Mouse (Mus musculus) forebrain, embryonic 12.5 days (tissue): ENCODE results near the gene Osbpl8. TPM values are rescaled to one million over a fixed set of nuclear protein-coding genes. Genes with fewer than 3 reads are reported as not detected.
"Not testable (repeated sequence)": the region's sequence is repeated elsewhere in the genome, so short reads cannot be mapped to it uniquely, and the experiment has no call there.

ENCODE experiments used
- ATAC-seq: fragments of 200-750 bp; cut with Nextera tagmentation; 2 replicates; pipeline ENCODE4 v1.8.0; 2017; ENCODE audit warnings: moderate TSS enrichment; ENCODE audit not compliant: low FRiP score
- H3K27ac ChIP-seq: fragments of 300-500 bp; sonication (generic); 2 replicates; pipeline ENCODE4 v1.5.1; 2016; ENCODE audit warnings: mild to moderate bottlenecking
- H3K27me3 ChIP-seq: fragments of 300-500 bp; sonication (generic); 2 replicates; pipeline ENCODE4 v1.6.1; 2016; ENCODE audit warnings: mild to moderate bottlenecking
- H3K36me3 ChIP-seq: fragments of 300-500 bp; sonication (generic); replicated peaks from 2 replicates; pipeline ENCODE4 v1.6.1; 2016; ENCODE audit warnings: mild to moderate bottlenecking
- H3K4me1 ChIP-seq: fragments of 300-500 bp; sonication (generic); 2 replicates; pipeline ENCODE4 v1.6.1; 2016
- H3K4me2 ChIP-seq: fragments of 300-500 bp; sonication (generic); 2 replicates; pipeline ENCODE4 v1.6.1; 2016; ENCODE audit warnings: mild to moderate bottlenecking, moderate library complexity
- H3K4me3 ChIP-seq: fragments of 300-500 bp; sonication (generic); replicated peaks from 2 replicates; pipeline ENCODE4 v1.5.1; 2016; ENCODE audit warnings: mild to moderate bottlenecking
- H3K9ac ChIP-seq: fragments of 300-500 bp; sonication (generic); 2 replicates; pipeline ENCODE4 v1.6.1; 2016; ENCODE audit warnings: mild to moderate bottlenecking
- H3K9me3 ChIP-seq: fragments of 300-500 bp; sonication (generic); 2 replicates; pipeline ENCODE4 v1.6.1; 2016
- WGBS: fragments of 180-500 bp; shearing (Covaris S2); methylation state at CpG from one replicate; pipeline ENCODE4 v1.1.7; 2016; 5-methylcytosine and 5-hydroxymethylcytosine counted together
- polyA plus RNA-seq: library from polyadenylated mRNA; unstranded; fragments of >200 nt; fragmentation: Nextera tagmentation; extraction: Ambion mirVana; gene quantifications from 2 replicates; pipeline ENCODE4 v1.2.1, GENCODE M21; 2016

The Osbpl8 gene
- polyA plus RNA-seq, 1 experiment from 2014 or later = 20.6 TPM

DNA sequence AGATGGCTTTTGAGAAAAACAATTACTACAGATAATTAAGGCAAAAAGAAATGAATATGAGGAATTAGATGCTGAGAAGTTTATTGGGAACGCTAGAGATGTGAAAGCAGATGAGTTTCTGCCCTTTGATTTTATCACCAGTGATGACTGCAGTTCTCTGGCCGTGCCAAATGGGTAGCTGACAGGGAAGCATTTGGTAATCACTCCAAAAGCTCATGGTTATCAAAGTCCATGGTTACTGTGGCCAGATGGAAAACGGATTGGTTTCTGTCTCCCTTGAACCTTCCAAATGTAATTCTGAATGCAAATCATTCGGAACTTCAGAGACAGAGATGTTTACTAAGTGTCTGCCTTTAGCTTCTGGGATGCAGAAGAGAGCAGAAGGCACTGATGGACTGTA, 37.1 kb downstream of the Osbpl8 start:
- Histone ChIP-seq H3K36me3 (no peaks in the 10 kb centered on the region), H3K4me1 (no peaks in the 10 kb centered on the region), H3K9me3 (no peaks in the 10 kb centered on the region), H3K27me3 (no peaks in the 10 kb centered on the region), H3K4me2 (no peak overlapping the region), H3K9ac (no peak overlapping the region), H3K4me3 (no peak overlapping the region), H3K27ac (no peak overlapping the region)
- WGBS = 81% methylated on average over 4 of the region's 4 CpGs
- no peak for ATAC-seq

- H3K9ac ChIP-seq = no peak overlapping the region
- no peak overlapping the region for H3K4me2 ChIP-seq
- H3K9me3 ChIP-seq = no peaks in the 10 kb centered on the region
- H3K4me3 ChIP-seq = no peak overlapping the region
- no peaks in the 10 kb centered on the region for H3K4me1 ChIP-seq
- H3K36me3 ChIP-seq = no peaks in the 10 kb centered on the region
- no peak for ATAC-seq
- WGBS = 87% methylated on average over 5 of the region's 5 CpGs
- H3K27me3 ChIP-seq = no peaks in the 10 kb centered on the region
- H3K27ac ChIP-seq = no peak overlapping the region
Measured at GRCm38 (mm10) chr10:111204089-111204488, 39.5 kb downstream of the Osbpl8 start.

- no peak for ATAC-seq
- Histone ChIP-seq H3K4me1 (no peaks in the 10 kb centered on the region), H3K9me3 (no peaks in the 10 kb centered on the region), H3K36me3 (no peaks in the 10 kb centered on the region), H3K4me3 (no peak overlapping the region), H3K4me2 (no peak overlapping the region), H3K9ac (no peak overlapping the region), H3K27ac (no peak overlapping the region), H3K27me3 (no peaks in the 10 kb centered on the region)
- WGBS = 88% methylated on average over 2 of the region's 2 CpGs
Measured at GRCm38 (mm10) chr10:111205421-111205820, 40.9 kb downstream of the Osbpl8 start.

- Histone ChIP-seq H3K9me3 (no peaks in the 10 kb centered on the region), H3K9ac (no peak overlapping the region), H3K4me1 (no peaks in the 10 kb centered on the region), H3K36me3 (no peaks in the 10 kb centered on the region), H3K4me2 (no peak overlapping the region), H3K27ac (no peak overlapping the region), H3K27me3 (no peaks in the 10 kb centered on the region), H3K4me3 (no peak overlapping the region)
- WGBS = 77% methylated on average over 9 of the region's 9 CpGs
- ATAC-seq = no peak
Measured at GRCm38 (mm10) chr10:111207386-111207785, 42.8 kb downstream of the Osbpl8 start.

DNA sequence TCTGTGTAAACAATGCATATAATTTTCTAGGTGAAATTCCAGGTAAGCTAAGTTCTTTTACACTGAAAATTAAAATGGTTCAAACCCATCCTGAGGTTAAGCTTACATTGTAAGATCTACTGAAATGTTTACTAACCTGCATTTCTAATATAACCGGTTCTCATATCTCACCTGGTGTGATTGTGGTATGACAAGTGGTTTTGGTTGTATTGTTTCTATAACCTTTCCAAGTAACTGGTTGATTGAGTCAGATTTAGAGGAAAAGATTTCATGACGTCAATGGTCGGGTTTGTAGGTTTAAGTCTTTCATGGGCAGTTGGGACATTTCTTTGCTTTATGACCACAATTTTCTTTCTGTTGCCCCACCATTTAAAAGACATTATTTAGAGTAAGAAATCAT, 49.5 kb downstream of the Osbpl8 start:
- Histone ChIP-seq H3K27ac (no peak overlapping the region), H3K4me1 (no peaks in the 10 kb centered on the region), H3K4me3 (no peak overlapping the region), H3K27me3 (no peaks in the 10 kb centered on the region), H3K9ac (no peak overlapping the region), H3K4me2 (no peak overlapping the region), H3K9me3 (no peaks in the 10 kb centered on the region), H3K36me3 (no peaks in the 10 kb centered on the region)
- WGBS = 93% methylated on average over 3 of the region's 3 CpGs
- no peak for ATAC-seq

DNA sequence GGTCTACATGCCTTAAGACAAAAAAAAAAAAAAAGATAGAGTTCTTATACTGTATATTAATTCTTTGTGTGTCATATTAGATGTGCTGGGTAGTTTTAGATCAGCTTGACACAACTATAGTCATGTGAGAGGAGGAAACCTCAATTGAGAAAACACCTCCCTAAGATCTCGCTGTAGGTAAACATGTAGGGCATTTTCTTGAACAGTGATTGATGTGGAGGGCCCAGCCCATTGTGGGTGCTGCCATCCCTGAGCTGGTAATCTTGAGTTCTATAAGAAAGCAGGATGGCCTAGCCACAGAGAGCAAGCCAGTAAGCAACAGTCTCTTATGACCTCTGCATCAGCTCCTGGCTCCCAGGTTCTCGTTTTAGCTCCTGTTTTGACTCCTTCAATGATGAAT, 50.1 kb downstream of the Osbpl8 start:
- Histone ChIP-seq H3K4me2 (no peak overlapping the region), H3K9me3 (no peaks in the 10 kb centered on the region), H3K27me3 (no peaks in the 10 kb centered on the region), H3K27ac (no peak overlapping the region), H3K9ac (no peak overlapping the region), H3K36me3 (no peaks in the 10 kb centered on the region), H3K4me3 (no peak overlapping the region), H3K4me1 (no peaks in the 10 kb centered on the region)
- ATAC-seq = no peak
- 83% methylated on average over 2 of the region's 2 CpGs for WGBS

GRCm38 (mm10) chr10:111215572-111215971, 51.0 kb downstream of the Osbpl8 start:
- ATAC-seq = no peak
- Histone ChIP-seq H3K4me1 (no peaks in the 10 kb centered on the region), H3K4me2 (no peak overlapping the region), H3K9ac (no peak overlapping the region), H3K27me3 (no peaks in the 10 kb centered on the region), H3K4me3 (no peak overlapping the region), H3K9me3 (no peaks in the 10 kb centered on the region), H3K27ac (no peak overlapping the region), H3K36me3 (no peaks in the 10 kb centered on the region)
- 75% methylated on average over 3 of the region's 3 CpGs for WGBS

- WGBS = 87% methylated on average over 3 of the region's 3 CpGs
- no peak for ATAC-seq
- Histone ChIP-seq H3K9me3 (no peaks in the 10 kb centered on the region), H3K27ac (no peak overlapping the region), H3K9ac (no peak overlapping the region), H3K4me3 (no peak overlapping the region), H3K4me2 (no peak overlapping the region), H3K36me3 (no peaks in the 10 kb centered on the region), H3K27me3 (no peaks in the 10 kb centered on the region), H3K4me1 (no peaks in the 10 kb centered on the region)
Measured at GRCm38 (mm10) chr10:111216111-111216510, 51.6 kb downstream of the Osbpl8 start.

DNA sequence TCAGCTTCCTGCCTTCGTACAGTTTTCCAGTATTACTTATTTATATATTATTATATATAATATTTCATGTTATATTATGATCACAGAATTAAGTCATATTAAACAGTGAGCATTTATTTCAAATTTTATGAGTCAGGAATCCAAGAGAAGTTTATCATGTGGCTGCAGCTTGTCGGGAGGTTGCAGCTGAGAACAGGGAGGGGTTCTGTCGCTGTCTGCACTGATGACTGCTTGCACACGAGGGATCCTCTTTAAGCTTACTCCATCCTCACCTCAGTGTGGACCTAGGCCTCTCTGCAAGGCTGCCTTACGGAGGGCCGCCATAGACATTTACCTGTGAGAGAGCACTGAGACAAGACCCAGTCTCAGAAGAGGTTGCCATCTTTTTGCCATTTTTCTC, 58.0 kb downstream of the Osbpl8 start:
- H3K27me3 ChIP-seq = no peaks in the 10 kb centered on the region
- ATAC-seq = no peak
- 83% methylated on average over 6 of the region's 6 CpGs for WGBS

DNA sequence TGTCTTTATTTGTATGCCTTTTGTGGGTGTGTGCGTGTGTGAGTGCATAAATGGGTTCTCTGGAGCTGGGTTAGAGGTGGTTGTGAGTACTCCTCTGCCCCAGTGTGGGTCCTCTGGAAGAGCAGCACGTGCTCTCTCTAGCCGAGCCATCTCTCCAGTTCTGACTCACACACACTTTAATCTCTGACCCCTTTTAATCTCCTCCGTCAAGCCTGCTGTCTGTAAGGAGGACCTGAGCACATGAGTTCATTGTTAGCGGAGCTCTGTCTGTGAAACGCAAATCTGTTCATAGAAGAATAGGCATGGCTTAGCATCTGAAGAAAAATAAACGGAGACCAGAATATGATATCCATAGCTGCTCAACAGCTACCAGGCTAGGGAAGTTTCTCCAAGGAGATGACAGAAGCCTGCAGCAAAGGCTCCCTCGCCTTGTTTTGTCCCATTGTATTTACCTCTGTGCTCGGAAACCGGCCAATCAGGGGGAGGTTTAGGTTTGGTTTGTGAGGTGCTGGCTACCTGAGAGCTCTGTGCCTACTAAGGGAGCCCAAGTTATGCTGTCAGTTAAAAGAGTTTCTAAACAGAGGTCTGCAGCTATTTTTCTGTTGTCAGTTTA, 58.8 kb downstream of the Osbpl8 start:
- Histone ChIP-seq H3K27me3 (no peaks in the 10 kb centered on the region), H3K27ac (no peak overlapping the region), H3K9ac (no peak overlapping the region), H3K4me2 (no peak overlapping the region), H3K4me1 (peaks cover 13% of the 10 kb centered on the region), H3K4me3 (no peak overlapping the region), H3K9me3 (no peaks in the 10 kb centered on the region), H3K36me3 (no peaks in the 10 kb centered on the region)
- ATAC-seq = 0 out of 2 replicates have a peak, but pooled peaks have one; percentile 41
- 18% methylated on average over 10 of the region's 10 CpGs for WGBS

More for the DNA sequence above, 58.0 kb downstream of the Osbpl8 start:
- Histone ChIP-seq H3K27ac (no peak overlapping the region), H3K4me3 (no peak overlapping the region), H3K9me3 (no peaks in the 10 kb centered on the region), H3K4me1 (peaks cover 13% of the 10 kb centered on the region), H3K36me3 (no peaks in the 10 kb centered on the region), H3K4me2 (no peak overlapping the region), H3K9ac (no peak overlapping the region)

GRCm38 (mm10) chr10:111224696-111225095, 60.1 kb downstream of the Osbpl8 start:
- Histone ChIP-seq H3K36me3 (no peaks in the 10 kb centered on the region), H3K27me3 (no peaks in the 10 kb centered on the region), H3K9ac (no peak overlapping the region), H3K4me1 (peaks cover 13% of the 10 kb centered on the region), H3K4me3 (no peak overlapping the region), H3K27ac (no peak overlapping the region), H3K9me3 (no peaks in the 10 kb centered on the region), H3K4me2 (no peak overlapping the region)
- WGBS = 92% methylated on average over 4 of the region's 4 CpGs
- no peak for ATAC-seq

- peaks cover 13% of the 10 kb centered on the region for H3K4me1 ChIP-seq
- H3K27me3 ChIP-seq = no peaks in the 10 kb centered on the region
- no peaks in the 10 kb centered on the region for H3K36me3 ChIP-seq
- H3K9ac ChIP-seq = no peak overlapping the region
- peak; percentile 57; the same call in 1 of the 2 replicates for ATAC-seq
- no peak overlapping the region for H3K27ac ChIP-seq
- no peak overlapping the region for H3K4me2 ChIP-seq
- no peaks in the 10 kb centered on the region for H3K9me3 ChIP-seq
- H3K4me3 ChIP-seq = no peak overlapping the region
- WGBS = 26% methylated on average over 3 of the region's 3 CpGs
Measured at GRCm38 (mm10) chr10:111226508-111226907, 62.0 kb downstream of the Osbpl8 start.

DNA sequence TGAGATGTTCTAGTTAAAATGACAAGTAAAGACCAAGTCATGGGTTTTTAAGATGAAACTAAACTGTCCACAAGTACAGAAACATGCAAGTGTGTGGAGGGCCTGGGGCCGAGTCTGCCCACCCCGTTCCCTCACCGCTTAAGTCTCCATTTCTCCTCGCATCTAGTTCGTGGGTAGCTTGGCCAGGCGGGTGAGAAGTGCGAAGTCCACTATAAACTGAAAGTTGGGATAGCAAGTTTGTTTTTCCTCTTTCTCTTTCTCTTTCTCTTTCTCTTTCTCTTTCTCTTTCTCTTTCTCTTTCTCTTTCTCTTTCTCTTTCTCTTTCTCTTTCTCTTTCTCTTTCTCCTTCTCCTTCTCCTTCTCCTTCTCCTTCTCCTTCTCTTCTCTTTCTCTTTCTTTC, 67.7 kb downstream of the Osbpl8 start:
- H3K27me3 ChIP-seq, H3K4me2 ChIP-seq, H3K9ac ChIP-seq, ATAC-seq, H3K4me3 ChIP-seq, H3K27ac ChIP-seq, H3K9me3 ChIP-seq, H3K4me1 ChIP-seq, H3K36me3 ChIP-seq: not testable (repeated sequence)
- WGBS = 91% methylated on average over 7 of the region's 7 CpGs
